Mouse (Mus musculus) neural tube, embryonic 11.5 days (tissue): ENCODE measurements at regions not wholly inside any gene's neighbourhood (a gene's known extent, or its start where the extent isn't known, plus 50 kb on each side); places are given as distances from the start of the nearest gene placed in this dataset.
"Not testable (repeated sequence)": the region's sequence is repeated elsewhere in the genome, so short reads cannot be mapped to it uniquely, and the experiment has no call there.

Source experiments
- ATAC-seq: fragments of 200-750 bp; cut with Nextera tagmentation; 2 replicates; pipeline ENCODE4 v1.8.0; 2017; ENCODE audit warnings: moderate number of reproducible peaks, mild to moderate bottlenecking, moderate TSS enrichment, moderate library complexity; ENCODE audit not compliant: insufficient read depth, low FRiP score, low TSS enrichment
- DNase-seq: peaks from one replicate; pipeline ENCODE4 v3.0.0-alpha.2; 2015; ENCODE audit warnings: low spot score
- H3K27ac ChIP-seq: fragments of 300-500 bp; sonication (generic); 2 replicates; pipeline ENCODE4 v1.5.1; 2014; ENCODE audit warnings: low read depth, mild to moderate bottlenecking, low read length
- H3K27me3 ChIP-seq: fragments of 300-500 bp; sonication (generic); 2 replicates; pipeline ENCODE4 v1.6.1; 2014; ENCODE audit warnings: mild to moderate bottlenecking, low read length, mixed read lengths; ENCODE audit not compliant: control insufficient read depth, insufficient read depth
- H3K36me3 ChIP-seq: fragments of 300-500 bp; sonication (generic); 2 replicates; pipeline ENCODE4 v1.6.1; 2014; ENCODE audit warnings: mild to moderate bottlenecking, low read length, moderate library complexity, mixed read lengths; ENCODE audit not compliant: control insufficient read depth, insufficient read depth
- H3K4me1 ChIP-seq: fragments of 300-500 bp; sonication (generic); 2 replicates; pipeline ENCODE4 v1.6.1; 2014; ENCODE audit warnings: low read length, mixed read lengths; ENCODE audit not compliant: control insufficient read depth, insufficient read depth
- H3K4me2 ChIP-seq: fragments of 300-500 bp; sonication (generic); 2 replicates; pipeline ENCODE4 v1.6.1; 2014; ENCODE audit warnings: low read depth, mild to moderate bottlenecking, moderate library complexity
- H3K4me3 ChIP-seq: fragments of 300-500 bp; sonication (generic); 2 replicates; pipeline ENCODE4 v1.5.1; 2014; ENCODE audit warnings: low read depth, low read length
- H3K9ac ChIP-seq: fragments of 300-500 bp; sonication (generic); 2 replicates; pipeline ENCODE4 v1.6.1; 2014; ENCODE audit warnings: mild to moderate bottlenecking, low read length
- H3K9me3 ChIP-seq: fragments of 300-500 bp; sonication (generic); 2 replicates; pipeline ENCODE4 v1.6.1; 2016; ENCODE audit warnings: low read length; ENCODE audit not compliant: control insufficient read depth
- WGBS: fragments of 180-500 bp; shearing (Covaris S2); extraction: QIAGEN DNeasy Blood & Tissue Kit; methylation state at CpG from one replicate; pipeline ENCODE4 v1.1.7; 2014; 5-methylcytosine and 5-hydroxymethylcytosine counted together

DNA sequence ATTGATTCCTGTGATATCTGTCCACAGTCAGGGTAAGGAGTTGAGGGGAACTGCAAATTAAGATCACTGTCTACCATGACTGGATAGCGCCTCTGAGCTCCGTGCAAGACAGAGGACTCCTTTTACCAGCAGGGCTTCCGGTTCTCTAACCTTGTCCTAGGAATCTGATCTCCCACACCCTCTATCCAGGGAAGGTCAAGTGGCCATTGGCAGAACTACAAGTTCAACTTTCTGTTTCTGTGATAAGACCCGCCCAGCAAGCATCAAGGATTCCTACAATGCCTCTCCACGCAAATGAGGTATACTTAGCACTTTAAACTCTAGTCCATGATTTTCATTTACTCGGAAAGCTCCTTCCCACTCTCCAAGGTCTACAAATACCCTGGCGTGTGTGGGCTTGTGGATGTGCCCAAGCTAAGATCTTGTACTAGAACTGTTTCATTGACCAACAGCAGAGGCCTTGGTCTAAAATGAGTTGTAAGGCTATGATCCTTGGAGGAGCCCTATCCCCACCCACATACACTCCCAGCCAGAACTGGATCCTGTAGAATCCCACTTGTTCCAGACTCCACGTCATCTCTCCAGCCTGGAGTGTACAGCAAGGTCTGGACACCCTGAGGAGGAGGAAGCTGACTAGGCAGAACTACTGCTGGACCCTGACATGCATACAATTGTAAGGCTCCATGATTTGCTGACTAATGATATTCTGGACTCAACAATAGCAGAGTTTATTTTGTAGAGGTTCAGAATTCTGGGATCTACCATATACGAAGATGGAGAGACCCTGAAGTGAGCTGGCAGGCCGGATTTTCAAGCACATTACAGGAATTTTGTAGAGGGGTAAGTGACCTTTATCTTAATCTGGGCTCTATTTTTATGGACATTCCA, 190.8 kb upstream of the Phyhipl start:
- no peak for DNase-seq
- Histone ChIP-seq H3K27ac (no peak overlapping the region), H3K9me3 (no peaks in the 10 kb centered on the region), H3K27me3 (no peaks in the 10 kb centered on the region), H3K36me3 (no peaks in the 10 kb centered on the region), H3K4me2 (no peak overlapping the region), H3K4me3 (no peak overlapping the region), H3K4me1 (no peaks in the 10 kb centered on the region), H3K9ac (no peak overlapping the region)
- 93% methylated on average over 10 of the region's 10 CpGs for WGBS
- no peak for ATAC-seq

DNA sequence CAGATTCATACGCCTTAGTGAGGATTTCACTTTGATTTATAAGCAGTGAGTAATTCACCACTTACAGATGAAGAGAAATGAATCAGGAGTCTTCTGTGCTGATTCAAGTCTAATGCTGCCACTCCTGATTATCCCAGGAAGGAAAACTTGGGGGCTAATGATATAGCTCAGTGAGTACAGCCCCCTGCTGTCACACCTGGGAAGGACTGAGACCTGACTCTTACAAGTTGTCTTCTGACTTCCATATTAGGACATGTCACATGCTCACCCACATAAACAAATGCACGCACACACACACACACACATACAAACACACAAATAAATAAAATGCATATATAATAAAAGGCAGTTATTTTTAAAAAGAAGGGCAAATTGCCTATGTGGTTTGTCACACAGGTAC, 188.1 kb upstream of the Phyhipl start:
- no peak for ATAC-seq
- no peaks in the 10 kb centered on the region for H3K9me3 ChIP-seq
- no peak overlapping the region for H3K27ac ChIP-seq
- H3K4me2 ChIP-seq: no peak overlapping the region
- DNase-seq: no peak
- no peaks in the 10 kb centered on the region for H3K27me3 ChIP-seq
- no peaks in the 10 kb centered on the region for H3K36me3 ChIP-seq
- 90% methylated on average over 2 of the region's 2 CpGs for WGBS
- no peaks in the 10 kb centered on the region for H3K4me1 ChIP-seq
- H3K4me3 ChIP-seq: no peak overlapping the region
- H3K9ac ChIP-seq: no peak overlapping the region

DNA sequence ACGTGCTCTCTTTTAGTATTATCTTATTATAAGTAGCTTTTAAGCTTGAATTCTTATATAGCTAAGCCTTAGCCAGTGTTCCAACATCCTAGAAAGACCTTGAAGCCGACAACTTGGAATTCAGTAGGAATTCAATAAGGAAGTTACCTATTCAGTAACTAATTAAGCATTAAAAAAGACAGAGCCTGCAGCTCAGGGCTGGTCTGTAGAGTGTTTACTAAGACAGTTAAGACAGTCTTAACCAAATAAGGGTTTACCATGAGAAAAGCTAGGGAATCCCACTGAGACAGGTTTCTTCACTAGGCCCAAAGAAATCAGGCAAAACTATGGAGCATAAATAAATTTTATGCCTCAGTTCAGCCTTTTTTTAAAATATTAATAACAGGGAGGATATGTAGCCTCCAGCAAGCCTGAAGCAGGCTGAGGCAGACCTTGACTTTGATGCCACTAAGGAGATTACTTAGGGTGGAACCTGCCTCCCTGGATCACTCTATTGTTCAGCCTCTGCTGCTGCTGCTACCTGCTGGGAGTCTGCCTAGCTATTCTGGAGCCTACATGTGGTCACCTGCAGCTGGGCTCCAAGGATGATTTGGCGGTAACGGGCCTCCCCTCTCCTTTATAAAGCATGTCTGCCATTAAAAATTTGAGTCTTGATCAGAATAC, 186.5 kb upstream of the Phyhipl start:
- Histone ChIP-seq H3K9me3 (no peaks in the 10 kb centered on the region), H3K36me3 (no peaks in the 10 kb centered on the region), H3K27ac (no peak overlapping the region), H3K4me3 (no peak overlapping the region), H3K4me1 (no peaks in the 10 kb centered on the region), H3K4me2 (no peak overlapping the region), H3K9ac (no peak overlapping the region), H3K27me3 (no peaks in the 10 kb centered on the region)
- 90% methylated on average over 4 of the region's 4 CpGs for WGBS
- no peak for DNase-seq
- ATAC-seq: no peak

DNA sequence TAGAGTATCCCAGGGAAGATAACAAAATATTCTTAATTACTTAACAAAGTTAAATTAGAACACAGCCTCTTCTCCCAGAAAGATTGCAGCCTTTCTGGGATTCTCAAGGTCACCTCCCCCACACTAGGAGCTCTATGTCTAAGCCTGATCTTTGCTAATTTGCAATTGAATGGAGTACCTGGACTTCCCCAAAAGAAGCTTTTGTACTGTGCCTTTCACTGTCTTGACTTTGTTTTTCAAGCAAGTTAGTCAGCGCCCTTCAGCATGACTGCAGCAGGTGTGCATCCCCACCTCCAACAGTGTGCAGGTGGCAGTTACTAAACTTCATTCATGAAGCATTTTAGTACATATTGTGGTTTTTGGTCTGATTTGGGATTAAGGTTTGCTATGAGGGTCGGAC, 185.4 kb upstream of the Phyhipl start:
- not testable (repeated sequence) for H3K36me3 ChIP-seq, H3K4me3 ChIP-seq, H3K4me1 ChIP-seq, ATAC-seq, H3K27ac ChIP-seq, DNase-seq, H3K9me3 ChIP-seq, H3K9ac ChIP-seq, H3K27me3 ChIP-seq, H3K4me2 ChIP-seq
- 93% methylated on average over 2 of the region's 2 CpGs for WGBS

DNA sequence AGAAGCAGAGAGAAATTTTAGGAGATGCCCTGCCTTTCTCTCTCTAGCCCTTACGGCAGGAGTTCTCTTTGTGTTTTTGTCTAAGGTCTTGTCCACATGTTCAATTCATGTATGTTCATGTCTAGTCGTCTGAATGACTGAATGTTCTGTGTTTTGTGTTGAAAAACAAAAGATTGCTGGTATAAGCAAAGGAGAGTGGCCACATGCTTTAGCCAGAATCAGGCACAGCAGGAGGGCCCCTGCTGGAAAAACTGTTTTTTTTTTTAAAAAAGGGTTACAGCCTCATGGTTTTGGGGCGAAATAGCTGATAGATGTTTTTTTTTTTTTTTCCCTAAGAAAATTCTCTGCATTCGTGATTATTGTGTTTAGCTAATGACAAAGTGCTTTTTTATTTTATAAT, 182.4 kb upstream of the Phyhipl start:
- H3K27me3 ChIP-seq: no peaks in the 10 kb centered on the region
- no peak for ATAC-seq
- H3K4me2 ChIP-seq: no peak overlapping the region
- no peak for DNase-seq
- no peaks in the 10 kb centered on the region for H3K4me1 ChIP-seq
- no peaks in the 10 kb centered on the region for H3K36me3 ChIP-seq
- H3K9me3 ChIP-seq: no peaks in the 10 kb centered on the region
- H3K9ac ChIP-seq: no peak overlapping the region
- no peak overlapping the region for H3K27ac ChIP-seq
- H3K4me3 ChIP-seq: no peak overlapping the region
- WGBS: 85% methylated on average over 4 of the region's 4 CpGs

DNA sequence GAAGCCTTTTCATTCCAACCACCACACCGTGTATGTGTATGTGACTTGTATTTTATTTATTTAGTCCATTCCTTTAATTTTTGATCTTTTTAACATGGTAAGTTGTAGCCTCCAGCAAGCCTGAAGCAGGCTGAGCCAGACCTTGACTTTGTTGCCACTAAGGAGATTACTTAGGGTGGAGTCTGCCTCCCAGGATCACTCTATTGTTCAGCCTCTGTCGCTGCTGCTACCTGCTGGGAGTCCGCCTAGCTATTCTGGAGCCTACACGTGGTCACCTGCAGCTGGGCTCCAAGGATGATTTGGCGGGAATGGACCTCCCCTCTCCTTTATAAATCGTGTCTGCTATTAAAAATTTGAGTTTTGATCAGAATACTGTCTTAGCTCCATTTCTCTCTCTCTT, 181.6 kb upstream of the Phyhipl start:
- H3K4me2 ChIP-seq: no peak overlapping the region
- H3K4me1 ChIP-seq: no peaks in the 10 kb centered on the region
- no peaks in the 10 kb centered on the region for H3K36me3 ChIP-seq
- ATAC-seq (no peak), DNase-seq (no peak)
- 84% methylated on average over 6 of the region's 6 CpGs for WGBS
- H3K27ac ChIP-seq: no peak overlapping the region
- no peaks in the 10 kb centered on the region for H3K27me3 ChIP-seq
- no peaks in the 10 kb centered on the region for H3K9me3 ChIP-seq
- no peak overlapping the region for H3K4me3 ChIP-seq
- no peak overlapping the region for H3K9ac ChIP-seq

DNA sequence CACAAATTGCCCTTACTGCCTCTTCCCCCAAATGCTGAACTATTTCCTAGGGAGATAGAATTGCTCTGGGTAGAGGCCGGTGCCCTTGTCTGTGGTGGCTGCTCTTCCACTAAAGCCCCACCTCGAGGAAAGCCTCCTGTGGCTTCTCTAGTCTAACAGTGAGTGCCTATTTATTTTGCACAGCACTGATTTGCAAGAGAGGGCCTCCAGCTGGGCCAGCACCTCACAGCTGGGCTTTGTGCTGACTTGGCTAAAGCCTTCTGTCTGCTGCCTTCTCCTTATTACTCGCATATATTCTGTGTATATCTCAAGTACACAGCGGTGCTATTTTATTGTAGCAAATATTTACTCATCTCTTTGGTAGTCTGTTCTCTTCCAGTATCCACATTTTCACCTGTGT, 176.9 kb upstream of the Phyhipl start:
- DNase-seq: no peak
- H3K36me3 ChIP-seq: no peaks in the 10 kb centered on the region
- no peak overlapping the region for H3K4me2 ChIP-seq
- H3K4me1 ChIP-seq: no peaks in the 10 kb centered on the region
- no peaks in the 10 kb centered on the region for H3K9me3 ChIP-seq
- no peak overlapping the region for H3K4me3 ChIP-seq
- no peak for ATAC-seq
- 46% methylated on average over 4 of the region's 4 CpGs for WGBS
- H3K27me3 ChIP-seq: no peaks in the 10 kb centered on the region
- H3K9ac ChIP-seq: no peak overlapping the region
- no peak overlapping the region for H3K27ac ChIP-seq

DNA sequence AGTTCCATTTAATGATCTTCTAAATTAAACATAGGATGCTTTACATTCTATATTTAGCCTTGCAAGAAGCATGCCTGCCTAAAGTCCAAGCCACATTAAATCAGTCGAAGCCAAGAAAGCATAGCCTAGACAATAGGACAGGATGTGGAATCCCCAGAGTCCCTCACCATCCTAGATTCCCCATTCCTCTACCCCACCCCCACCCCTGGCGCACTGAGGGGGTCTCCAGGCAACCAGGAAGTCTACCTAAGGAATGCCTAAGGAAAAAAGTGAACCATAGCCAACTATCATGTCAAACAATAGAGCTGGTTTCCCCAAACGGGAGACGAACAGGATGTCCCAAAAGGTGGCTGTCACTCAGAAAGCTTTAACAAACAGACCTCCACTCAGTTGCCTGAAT, 172.5 kb upstream of the Phyhipl start:
- ATAC-seq: peak; percentile 80
- Histone ChIP-seq H3K4me1 (no peaks in the 10 kb centered on the region), H3K27ac (no peak overlapping the region), H3K27me3 (no peaks in the 10 kb centered on the region), H3K4me3 (no peak overlapping the region), H3K4me2 (no peak overlapping the region), H3K9ac (no peak overlapping the region), H3K9me3 (no peaks in the 10 kb centered on the region), H3K36me3 (no peaks in the 10 kb centered on the region)
- WGBS: 28% methylated on average over 4 of the region's 4 CpGs
- peak; percentile 59 for DNase-seq

DNA sequence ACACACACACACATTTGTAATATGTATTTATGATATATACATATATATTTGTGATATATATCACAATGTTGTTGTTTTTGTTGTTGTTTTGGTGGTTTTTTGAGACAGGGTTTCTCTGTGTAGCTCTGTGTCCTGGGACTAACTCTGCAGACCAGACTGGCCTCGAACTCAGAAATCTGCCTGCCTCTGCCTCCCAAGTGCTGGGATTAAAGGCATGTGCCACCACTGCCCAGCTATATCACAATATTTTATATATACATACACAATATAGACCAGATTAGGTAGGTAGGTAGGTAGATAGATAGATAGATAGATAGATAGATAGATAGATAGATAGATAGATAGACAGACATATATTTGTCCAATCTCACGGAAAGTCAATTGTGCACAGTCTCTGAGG, 171.8 kb upstream of the Phyhipl start:
- not testable (repeated sequence) for H3K9ac ChIP-seq, H3K9me3 ChIP-seq, H3K4me1 ChIP-seq, H3K27me3 ChIP-seq, H3K4me3 ChIP-seq, H3K4me2 ChIP-seq, H3K27ac ChIP-seq, H3K36me3 ChIP-seq, ATAC-seq, DNase-seq
- WGBS: 89% methylated on average over 2 of the region's 2 CpGs
